Mouse (Mus musculus) embryonic facial prominence, embryonic 12.5 days (tissue): ENCODE data around the gene Pfkfb4. TPM values are rescaled to one million over a fixed set of nuclear protein-coding genes. Genes with fewer than 3 reads are reported as not detected.

Source experiments
- ATAC-seq: fragments of 200-750 bp; cut with Nextera tagmentation; 2 replicates; pipeline ENCODE4 v1.8.0; 2017; ENCODE audit not compliant: insufficient number of reproducible peaks, insufficient read depth, low FRiP score, low TSS enrichment
- H3K27ac ChIP-seq: fragments of 300-500 bp; sonication (generic); 2 replicates; pipeline ENCODE4 v1.5.1; 2016; ENCODE audit warnings: mild to moderate bottlenecking
- H3K27me3 ChIP-seq: fragments of 300-500 bp; sonication (generic); 2 replicates; pipeline ENCODE4 v1.6.1; 2016; ENCODE audit warnings: mild to moderate bottlenecking, moderate library complexity
- H3K36me3 ChIP-seq: fragments of 300-500 bp; sonication (generic); 2 replicates; pipeline ENCODE4 v1.6.1; 2016; ENCODE audit warnings: mild to moderate bottlenecking
- H3K4me1 ChIP-seq: fragments of 300-500 bp; sonication (generic); 2 replicates; pipeline ENCODE4 v1.6.1; 2016
- H3K4me2 ChIP-seq: fragments of 300-500 bp; sonication (generic); replicated peaks from 2 replicates; pipeline ENCODE4 v1.6.1; 2016; ENCODE audit warnings: mild to moderate bottlenecking, moderate library complexity
- H3K4me3 ChIP-seq: fragments of 300-500 bp; sonication (generic); 2 replicates; pipeline ENCODE4 v1.5.1; 2016; ENCODE audit warnings: mild to moderate bottlenecking
- H3K9ac ChIP-seq: fragments of 300-500 bp; sonication (generic); 2 replicates; pipeline ENCODE4 v1.6.1; 2016; ENCODE audit warnings: mild to moderate bottlenecking, moderate library complexity
- H3K9me3 ChIP-seq: fragments of 300-500 bp; sonication (generic); 2 replicates; pipeline ENCODE4 v1.6.1; 2016; ENCODE audit warnings: mild to moderate bottlenecking, moderate library complexity
- WGBS: fragments of 180-500 bp; shearing (Covaris S2); methylation state at CpG from one replicate; pipeline ENCODE4 v1.1.7; 2016; 5-methylcytosine and 5-hydroxymethylcytosine counted together
- polyA plus RNA-seq: library from polyadenylated mRNA; unstranded; fragments of >200 nt; fragmentation: Nextera tagmentation; extraction: Ambion mirVana; gene quantifications from 2 replicates; pipeline ENCODE4 v1.2.1, GENCODE M21; 2016

Gene Pfkfb4
- polyA plus RNA-seq, result 14.4 and 16.5 TPM in 2 replicates

DNA sequence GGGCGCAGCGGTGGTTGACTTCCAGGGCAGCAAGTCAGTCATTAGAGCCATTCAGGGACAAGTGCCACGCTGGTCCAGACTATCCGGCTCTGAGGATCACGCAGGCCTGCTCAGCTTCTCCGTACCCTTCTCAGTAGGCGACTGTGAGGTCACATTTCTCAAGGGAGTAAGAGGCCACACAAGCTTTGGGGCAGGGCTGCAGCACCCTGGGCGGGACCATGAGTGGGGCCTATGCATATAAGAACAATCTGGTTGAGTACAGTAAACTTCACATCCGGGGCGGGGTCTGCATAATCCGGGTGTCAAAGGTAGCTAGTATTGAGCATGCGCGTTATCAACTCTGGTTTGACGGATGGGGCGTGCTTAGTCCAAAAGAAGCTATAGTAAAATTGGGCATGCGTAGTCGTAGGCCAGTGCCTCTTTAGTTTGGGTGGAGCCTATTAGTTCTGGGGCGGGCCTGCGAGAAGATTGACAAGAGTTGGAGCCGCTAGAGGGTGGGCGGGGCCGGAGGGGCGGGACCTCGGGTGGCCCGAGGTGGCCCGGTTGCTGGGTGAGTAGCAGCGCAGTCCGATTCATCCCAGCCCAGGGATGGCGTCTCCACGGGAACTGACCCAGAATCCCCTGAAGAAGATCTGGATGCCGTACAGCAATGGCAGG lies at the start of gene Pfkfb4:
TSS of gene Pfkfb4 (plus strand) at position 351 of the 657 bp plus-strand sequence.
- Histone ChIP-seq H3K27ac (peak within 1 kb of the TSS; percentile 84), H3K27me3 (no peaks in the 10 kb centered on the region), H3K4me3 (peak within 1 kb of the TSS; percentile 64), H3K36me3 (no peaks in the 10 kb centered on the region), H3K4me2 (peak within 1 kb of the TSS; percentile 64), H3K9me3 (no peaks in the 10 kb centered on the region), H3K4me1 (peaks cover 23% of the 10 kb centered on the region), H3K9ac (peak within 1 kb of the TSS; percentile 60)
- WGBS, result 1% methylated on average over 31 of the region's 31 CpGs
- ATAC-seq, result peak; percentile 93

DNA sequence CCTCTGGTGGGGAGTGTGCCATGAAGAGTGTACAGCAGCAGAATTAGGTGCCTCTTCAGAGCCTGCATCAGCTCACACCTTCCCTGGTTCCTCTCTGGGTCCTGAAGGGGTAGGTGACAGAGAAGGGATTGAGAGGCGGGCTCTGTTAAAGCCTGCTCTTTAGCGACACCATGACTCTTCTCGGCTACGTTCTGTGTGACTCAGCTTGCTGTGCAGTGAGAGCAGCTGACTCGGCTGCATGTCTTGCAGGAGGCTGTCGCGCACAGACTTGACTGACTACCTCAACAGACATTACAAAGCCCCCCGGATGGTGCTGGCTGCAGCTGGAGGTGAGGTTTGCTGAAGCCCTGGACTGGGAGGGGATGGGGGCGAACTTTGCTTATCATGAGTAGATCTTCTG lies 46.5 kb upstream of the Pfkfb4 start:
- Histone ChIP-seq H3K27ac (no peak overlapping the region), H3K4me1 (peaks cover 20% of the 10 kb centered on the region), H3K9ac (no peak overlapping the region), H3K36me3 (peaks cover 92% of the 10 kb centered on the region), H3K27me3 (no peaks in the 10 kb centered on the region), H3K9me3 (no peaks in the 10 kb centered on the region), H3K4me3 (no peak overlapping the region), H3K4me2 (no peak overlapping the region)
- 84% methylated on average over 9 of the region's 9 CpGs for WGBS
- ATAC-seq, result no peak

DNA sequence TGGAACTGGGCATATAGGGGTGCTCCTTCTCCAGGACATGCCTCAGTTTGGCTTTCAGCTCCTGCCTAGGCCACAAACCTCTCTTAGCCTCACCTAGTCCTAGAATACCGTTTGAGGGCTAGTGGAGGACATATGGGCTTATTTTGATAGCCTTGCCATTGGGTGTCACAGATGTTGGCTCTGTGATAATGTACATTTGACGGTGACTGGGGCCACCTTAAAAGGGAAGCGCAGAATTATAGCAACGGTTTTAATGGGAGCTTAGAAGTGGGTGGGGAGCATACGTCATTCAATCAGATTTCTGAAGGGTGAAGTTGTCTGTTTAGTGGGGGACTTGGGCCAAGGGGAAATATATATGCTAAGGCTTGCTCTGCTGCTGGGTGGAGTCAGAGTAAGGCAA lies 46.0 kb upstream of the Pfkfb4 start:
- Histone ChIP-seq H3K4me2 (no peak overlapping the region), H3K9ac (no peak overlapping the region), H3K9me3 (no peaks in the 10 kb centered on the region), H3K36me3 (peaks cover 93% of the 10 kb centered on the region), H3K27ac (no peak overlapping the region), H3K4me1 (peaks cover 23% of the 10 kb centered on the region), H3K27me3 (no peaks in the 10 kb centered on the region), H3K4me3 (no peak overlapping the region)
- no peak for ATAC-seq
- WGBS, result 86% methylated on average over 5 of the region's 5 CpGs

DNA sequence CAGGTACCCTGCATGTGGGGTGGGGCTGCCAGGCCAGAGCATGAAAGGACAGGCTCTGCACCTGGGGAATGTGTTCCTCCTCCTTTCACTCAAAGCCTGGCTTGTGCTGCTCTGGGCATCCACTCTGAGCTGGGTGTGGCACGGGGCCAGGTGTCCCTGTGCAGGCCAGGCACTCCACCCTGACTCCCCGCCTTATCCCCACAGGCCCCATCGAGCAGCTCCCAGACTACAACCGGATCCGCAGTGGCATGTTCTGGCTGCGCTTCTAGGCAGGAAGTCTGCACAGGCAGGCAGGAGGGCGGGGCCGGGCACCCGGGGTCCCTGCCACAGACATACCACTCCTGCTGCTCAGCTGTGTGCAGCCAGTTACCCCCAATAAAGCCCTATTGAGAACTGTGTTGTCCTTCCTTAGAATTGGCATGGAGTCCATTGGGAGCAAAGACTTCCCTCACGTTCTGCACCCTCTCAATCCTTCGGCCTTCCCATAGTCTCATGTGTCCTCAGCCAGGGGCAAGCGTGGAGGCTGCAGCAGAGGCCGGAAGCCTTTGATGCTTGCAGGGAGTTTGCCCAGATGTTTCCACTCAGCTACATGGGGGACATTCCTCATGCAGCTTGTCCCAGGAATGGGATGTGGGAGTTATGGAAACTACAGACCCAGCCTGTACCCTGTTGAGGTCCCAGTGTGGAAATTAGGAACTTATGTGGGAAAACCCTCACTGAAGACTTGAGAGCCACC lies 42.2 kb upstream of the Pfkfb4 start:
- Histone ChIP-seq H3K4me3 (no peak overlapping the region), H3K27me3 (peaks cover 24% of the 10 kb centered on the region), H3K36me3 (peaks cover 67% of the 10 kb centered on the region), H3K4me2 (peak overlapping the region; percentile 20), H3K9ac (no peak overlapping the region), H3K4me1 (peaks cover 28% of the 10 kb centered on the region), H3K9me3 (no peaks in the 10 kb centered on the region), H3K27ac (peak overlapping the region; percentile 87)
- peak; percentile 65 for ATAC-seq
- 26% methylated on average over 13 of the region's 13 CpGs for WGBS

DNA sequence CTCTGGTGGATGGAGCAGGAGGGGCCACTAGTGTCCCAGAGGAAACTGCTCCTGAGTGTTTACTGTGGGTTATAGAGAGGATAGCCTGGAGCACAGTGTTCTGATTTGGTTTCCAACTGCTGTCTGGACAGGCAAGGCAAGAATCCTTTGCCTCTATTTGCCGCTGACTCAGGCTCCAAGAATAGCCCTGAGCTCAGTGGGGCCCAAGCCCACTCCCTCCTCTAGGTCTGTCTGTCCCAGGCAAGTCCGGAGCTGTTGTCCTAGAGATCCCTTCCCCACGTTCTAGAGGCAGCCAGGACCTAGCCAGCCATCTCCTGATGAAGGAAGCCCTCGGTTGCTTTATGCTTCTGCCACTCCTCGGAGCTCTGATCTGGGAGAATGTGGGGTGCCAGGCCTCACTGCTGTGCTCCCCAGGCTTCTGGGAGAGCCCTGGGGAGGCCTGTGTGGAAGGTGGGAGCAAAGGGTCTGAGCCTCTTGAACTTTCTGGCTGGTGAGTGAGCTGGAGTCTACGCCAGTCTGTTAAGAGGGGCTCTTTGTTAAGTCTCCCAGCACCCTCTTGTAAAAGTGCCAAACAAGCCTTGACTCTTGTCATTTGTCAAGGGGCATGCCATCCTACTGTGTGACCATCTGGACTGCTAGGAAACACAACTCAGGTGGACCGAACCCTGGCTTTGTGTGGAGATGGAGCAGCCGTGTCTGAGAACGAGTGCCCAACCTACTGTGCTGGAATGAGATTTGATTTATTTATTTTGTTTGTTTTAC lies 41.4 kb upstream of the Pfkfb4 start:
- no peak overlapping the region for H3K4me3 ChIP-seq

DNA sequence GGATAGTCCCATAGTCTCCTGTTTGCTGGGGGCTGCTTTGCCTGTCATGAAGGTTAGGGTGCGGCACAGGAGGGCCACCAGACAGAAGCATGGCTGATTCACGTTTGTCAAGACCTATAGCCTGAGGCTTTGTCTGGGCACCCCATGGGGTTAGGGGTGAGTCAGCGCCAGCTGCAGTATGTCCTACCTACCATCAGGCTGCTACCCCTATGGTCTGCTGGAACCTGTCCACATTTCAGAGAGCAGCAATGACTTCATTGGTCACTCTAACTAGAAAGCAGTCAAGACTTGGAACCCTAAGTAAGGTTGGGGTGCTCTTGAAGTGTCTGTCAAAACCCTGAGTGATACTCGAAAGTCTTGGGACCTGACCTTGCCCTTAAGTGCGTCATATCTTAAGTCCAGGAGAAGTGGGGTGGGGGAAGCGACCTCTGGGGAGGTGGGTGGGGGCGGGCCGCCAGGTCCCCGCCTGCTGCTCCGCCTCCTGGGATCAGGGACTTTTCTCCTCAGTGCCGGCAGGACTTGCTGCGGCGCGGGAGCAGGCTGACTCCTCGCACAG lies 38.4 kb upstream of the Pfkfb4 start, which contains the start of gene Col7a1:
TSS of gene Col7a1 (plus strand) at position 506 of the 556 bp plus-strand sequence.
- Histone ChIP-seq H3K4me3 (peak within 1 kb of the TSS; percentile 22), H3K27me3 (peaks cover 29% of the 10 kb centered on the region), H3K9ac (no peak within 1 kb of the TSS), H3K36me3 (peaks cover 29% of the 10 kb centered on the region), H3K27ac (no peak within 1 kb of the TSS), H3K4me1 (peaks cover 27% of the 10 kb centered on the region), H3K9me3 (no peaks in the 10 kb centered on the region), H3K4me2 (peak within 1 kb of the TSS; percentile 33)
- no peak for ATAC-seq
- 11% methylated on average over 15 of the region's 15 CpGs for WGBS

More for the DNA sequence above, 41.4 kb upstream of the Pfkfb4 start:
- Histone ChIP-seq H3K4me2 (no peak overlapping the region), H3K27ac (peak overlapping the region; percentile 87), H3K27me3 (peaks cover 29% of the 10 kb centered on the region), H3K9ac (no peak overlapping the region), H3K9me3 (no peaks in the 10 kb centered on the region), H3K36me3 (peaks cover 59% of the 10 kb centered on the region), H3K4me1 (peaks cover 28% of the 10 kb centered on the region)
- WGBS, result 70% methylated on average over 9 of the region's 9 CpGs
- no peak for ATAC-seq

DNA sequence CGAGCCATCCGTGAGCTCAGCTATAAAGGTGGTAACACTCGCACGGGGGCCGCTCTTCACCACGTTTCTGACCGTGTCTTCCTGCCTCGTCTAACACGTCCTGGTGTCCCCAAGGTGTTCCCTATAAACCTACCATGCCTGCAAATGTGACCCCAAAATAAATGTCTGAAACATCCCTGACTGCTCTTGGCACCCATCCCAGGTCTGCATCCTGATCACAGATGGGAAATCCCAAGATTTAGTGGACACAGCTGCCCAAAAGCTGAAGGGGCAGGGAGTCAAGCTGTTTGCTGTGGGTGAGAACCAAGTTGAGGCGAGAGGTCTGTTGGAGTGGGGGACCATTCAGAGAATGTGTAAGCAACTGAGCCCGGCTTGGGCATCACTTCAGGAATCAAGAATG lies 36.3 kb upstream of the Pfkfb4 start:
- Histone ChIP-seq H3K36me3 (peaks cover 8% of the 10 kb centered on the region), H3K4me1 (peaks cover 6% of the 10 kb centered on the region), H3K27me3 (peaks cover 29% of the 10 kb centered on the region), H3K9me3 (no peaks in the 10 kb centered on the region), H3K4me3 (no peak overlapping the region), H3K27ac (no peak overlapping the region), H3K9ac (no peak overlapping the region), H3K4me2 (no peak overlapping the region)
- no peak for ATAC-seq
- WGBS, result 93% methylated on average over 11 of the region's 11 CpGs

DNA sequence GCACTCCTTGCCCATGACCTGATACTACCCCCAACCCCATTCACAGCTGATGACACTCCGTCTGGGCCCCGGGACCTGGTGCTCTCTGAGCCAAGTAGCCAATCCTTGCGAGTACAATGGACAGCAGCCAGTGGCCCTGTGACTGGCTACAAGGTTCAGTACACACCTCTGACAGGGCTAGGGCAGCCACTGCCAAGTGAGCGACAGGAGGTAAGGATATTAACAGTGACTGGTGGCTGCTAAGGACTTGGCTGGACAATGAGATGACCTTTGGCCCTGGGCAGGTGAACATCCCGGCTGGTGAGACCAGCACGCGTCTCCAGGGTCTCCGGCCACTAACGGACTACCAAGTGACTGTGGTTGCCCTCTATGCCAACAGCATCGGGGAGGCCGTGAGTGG lies 35.7 kb upstream of the Pfkfb4 start:
- no peak for ATAC-seq
- 0 out of 2 replicates have a peak, but pooled peaks cover 5% of the 10 kb centered on the region for H3K4me1 ChIP-seq

DNA sequence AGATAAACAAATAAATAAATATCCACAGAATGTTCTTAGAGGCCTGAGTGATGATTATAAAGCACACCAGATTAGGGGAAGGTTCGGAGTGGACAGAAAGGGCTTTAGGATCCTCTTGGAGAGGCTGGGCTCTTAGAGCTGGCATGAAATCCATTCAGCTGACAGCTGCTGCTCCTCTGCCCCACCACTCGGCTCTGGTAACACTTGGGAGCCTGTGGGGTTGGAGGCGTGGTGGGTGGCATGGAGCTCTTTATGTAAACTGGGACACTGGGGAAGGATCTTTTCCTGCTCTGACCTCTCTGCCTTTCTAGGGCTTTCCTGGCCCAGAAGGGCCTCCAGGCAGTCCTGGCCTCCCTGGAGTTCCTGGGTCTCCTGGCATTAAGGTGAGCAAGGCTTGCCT lies 28.0 kb upstream of the Pfkfb4 start:
- no peak overlapping the region for H3K4me3 ChIP-seq
- H3K9ac ChIP-seq, result no peak overlapping the region
- H3K36me3 ChIP-seq, result no peaks in the 10 kb centered on the region
- H3K27ac ChIP-seq, result no peak overlapping the region
- no peaks in the 10 kb centered on the region for H3K9me3 ChIP-seq
- no peaks in the 10 kb centered on the region for H3K27me3 ChIP-seq
- H3K4me2 ChIP-seq, result no peak overlapping the region
- WGBS, result 72% methylated on average over 3 of the region's 3 CpGs
- H3K4me1 ChIP-seq, result no peaks in the 10 kb centered on the region
- no peak for ATAC-seq

More for the DNA sequence above, 35.7 kb upstream of the Pfkfb4 start:
- Histone ChIP-seq H3K9me3 (no peaks in the 10 kb centered on the region), H3K27ac (no peak overlapping the region), H3K27me3 (peaks cover 29% of the 10 kb centered on the region), H3K4me3 (no peak overlapping the region), H3K36me3 (peaks cover 4% of the 10 kb centered on the region; the same call in 1 of the 2 replicates), H3K4me2 (no peak overlapping the region), H3K9ac (no peak overlapping the region)
- WGBS, result 89% methylated on average over 11 of the region's 11 CpGs

DNA sequence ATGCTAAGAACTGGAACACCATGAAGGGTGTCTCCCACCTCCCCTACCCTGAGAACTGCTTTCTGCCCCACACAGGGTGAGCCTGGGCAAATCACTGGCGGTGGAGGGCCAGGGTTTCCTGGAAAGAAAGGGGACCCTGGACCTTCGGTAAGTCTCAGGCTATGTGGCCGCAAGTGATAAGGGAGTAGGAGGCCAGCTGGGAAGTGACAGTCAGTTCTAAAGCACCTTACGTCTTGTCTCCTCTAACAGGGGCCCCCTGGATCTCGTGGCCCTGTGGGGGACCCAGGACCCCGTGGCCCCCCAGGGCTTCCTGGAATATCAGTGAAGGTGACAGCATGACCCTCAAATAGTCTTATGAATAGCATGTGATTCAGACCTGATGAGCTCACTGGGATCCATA lies 27.2 kb upstream of the Pfkfb4 start:
- H3K9me3 ChIP-seq, result no peaks in the 10 kb centered on the region
- H3K36me3 ChIP-seq, result no peaks in the 10 kb centered on the region
- no peaks in the 10 kb centered on the region for H3K27me3 ChIP-seq
- 78% methylated on average over 6 of the region's 6 CpGs for WGBS
- no peak for ATAC-seq
- H3K4me2 ChIP-seq, result no peak overlapping the region
- no peak overlapping the region for H3K4me3 ChIP-seq
- H3K9ac ChIP-seq, result no peak overlapping the region
- no peak overlapping the region for H3K27ac ChIP-seq
- H3K4me1 ChIP-seq, result no peaks in the 10 kb centered on the region

DNA sequence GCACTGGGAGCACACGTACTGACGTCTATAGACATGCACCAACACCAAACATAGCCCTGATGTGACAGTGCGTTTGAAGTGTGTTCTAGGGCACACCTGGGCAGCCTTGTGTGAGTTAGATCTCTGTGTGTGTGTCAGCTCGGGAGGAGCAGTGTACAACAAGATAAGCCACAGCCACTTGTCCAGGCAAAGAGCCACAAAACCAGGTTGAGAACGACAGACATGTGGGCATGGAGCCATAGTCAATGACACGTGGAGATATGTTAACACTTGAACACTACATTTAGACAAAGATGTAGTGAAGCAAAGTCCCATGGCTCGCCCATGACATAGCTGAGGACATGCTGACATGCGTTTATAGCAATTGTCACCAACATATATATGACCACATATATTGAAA lies 21.0 kb upstream of the Pfkfb4 start:
- ATAC-seq, result no peak
- no peak overlapping the region for H3K4me3 ChIP-seq
- no peak overlapping the region for H3K9ac ChIP-seq
- no peaks in the 10 kb centered on the region for H3K4me1 ChIP-seq
- 83% methylated on average over 8 of the region's 8 CpGs for WGBS
- 0 out of 2 replicates have a peak, but pooled peaks cover 2% of the 10 kb centered on the region for H3K36me3 ChIP-seq
- no peak overlapping the region for H3K27ac ChIP-seq
- H3K27me3 ChIP-seq, result no peaks in the 10 kb centered on the region
- H3K9me3 ChIP-seq, result no peaks in the 10 kb centered on the region
- H3K4me2 ChIP-seq, result no peak overlapping the region
